Mouse (Mus musculus) hindbrain, embryonic 12.5 days (tissue): Measurements from ENCODE around the gene Mrps15. TPM values are rescaled to one million over a fixed set of nuclear protein-coding genes. Genes with fewer than 3 reads are reported as not detected.

ENCODE experiments used
- ATAC-seq: fragments of 200-750 bp; cut with Nextera tagmentation; 2 replicates; pipeline ENCODE4 v1.8.0; 2017; ENCODE audit warnings: moderate TSS enrichment; ENCODE audit not compliant: low FRiP score
- H3K27ac ChIP-seq: fragments of 300-500 bp; sonication (generic); 2 replicates; pipeline ENCODE4 v1.5.1; 2016; ENCODE audit warnings: mild to moderate bottlenecking
- H3K27me3 ChIP-seq: fragments of 300-500 bp; sonication (generic); 2 replicates; pipeline ENCODE4 v1.6.1; 2016; ENCODE audit warnings: mild to moderate bottlenecking
- H3K36me3 ChIP-seq: fragments of 300-500 bp; sonication (generic); 2 replicates; pipeline ENCODE4 v1.6.1; 2016; ENCODE audit warnings: mild to moderate bottlenecking
- H3K4me1 ChIP-seq: fragments of 300-500 bp; sonication (generic); 2 replicates; pipeline ENCODE4 v1.6.1; 2016
- H3K4me2 ChIP-seq: fragments of 300-500 bp; sonication (generic); replicated peaks from 2 replicates; pipeline ENCODE4 v1.6.1; 2016; ENCODE audit warnings: mild to moderate bottlenecking
- H3K4me3 ChIP-seq: fragments of 300-500 bp; sonication (generic); 2 replicates; pipeline ENCODE4 v1.5.1; 2016; ENCODE audit warnings: mild to moderate bottlenecking
- H3K9ac ChIP-seq: fragments of 300-500 bp; sonication (generic); 2 replicates; pipeline ENCODE4 v1.6.1; 2016; ENCODE audit warnings: mild to moderate bottlenecking, moderate library complexity
- H3K9me3 ChIP-seq: fragments of 300-500 bp; sonication (generic); replicated peaks from 2 replicates; pipeline ENCODE4 v1.6.1; 2016; ENCODE audit warnings: mild to moderate bottlenecking
- WGBS: fragments of 180-500 bp; shearing (Covaris S2); methylation state at CpG from one replicate; pipeline ENCODE4 v1.1.7; 2016; 5-methylcytosine and 5-hydroxymethylcytosine counted together
- polyA plus RNA-seq: library from polyadenylated mRNA; unstranded; fragments of >200 nt; fragmentation: Nextera tagmentation; extraction: Ambion mirVana; gene quantifications from 2 replicates; pipeline ENCODE4 v1.2.1, GENCODE M21; 2016

Gene Mrps15
- polyA plus RNA-seq, 1 experiment from 2014 or later = 133 TPM

DNA sequence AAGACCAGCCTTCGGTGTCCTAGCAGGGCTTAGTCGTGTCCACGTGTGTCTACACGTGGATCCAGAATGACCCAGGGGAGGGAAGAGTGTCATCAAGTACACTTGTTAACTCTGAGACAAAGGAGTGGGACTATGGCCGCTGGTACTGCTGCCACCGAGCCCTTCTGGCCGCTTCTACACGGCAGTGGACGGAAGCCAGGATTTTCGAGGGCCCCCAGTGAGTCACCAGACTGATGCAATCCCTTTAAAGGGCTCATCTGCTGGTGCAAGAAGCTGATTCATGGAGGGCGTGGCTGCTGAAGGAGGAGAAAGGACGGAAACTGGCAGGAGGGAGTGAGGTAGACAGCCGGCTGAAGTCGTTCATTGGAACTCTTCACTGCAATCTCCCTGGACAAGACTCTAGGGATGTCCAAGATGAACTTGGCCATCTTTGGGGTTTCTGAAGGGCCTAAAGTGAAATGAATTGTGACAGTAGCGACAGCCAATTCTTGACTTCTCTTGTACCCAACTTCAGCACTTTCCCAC, 56.4 kb downstream of the Mrps15 start:
- peak; percentile 62 for ATAC-seq
- no peaks in the 10 kb centered on the region for H3K9me3 ChIP-seq
- peak overlapping the region; percentile 49 for H3K9ac ChIP-seq
- H3K27ac ChIP-seq = peak overlapping the region; percentile 82
- H3K4me1 ChIP-seq = peaks cover 40% of the 10 kb centered on the region
- H3K36me3 ChIP-seq = peaks cover 14% of the 10 kb centered on the region
- H3K4me2 ChIP-seq = peak overlapping the region; percentile 97
- H3K4me3 ChIP-seq = peak overlapping the region; percentile 94
- no peaks in the 10 kb centered on the region for H3K27me3 ChIP-seq
- 2% methylated on average over 15 of the region's 15 CpGs for WGBS

DNA sequence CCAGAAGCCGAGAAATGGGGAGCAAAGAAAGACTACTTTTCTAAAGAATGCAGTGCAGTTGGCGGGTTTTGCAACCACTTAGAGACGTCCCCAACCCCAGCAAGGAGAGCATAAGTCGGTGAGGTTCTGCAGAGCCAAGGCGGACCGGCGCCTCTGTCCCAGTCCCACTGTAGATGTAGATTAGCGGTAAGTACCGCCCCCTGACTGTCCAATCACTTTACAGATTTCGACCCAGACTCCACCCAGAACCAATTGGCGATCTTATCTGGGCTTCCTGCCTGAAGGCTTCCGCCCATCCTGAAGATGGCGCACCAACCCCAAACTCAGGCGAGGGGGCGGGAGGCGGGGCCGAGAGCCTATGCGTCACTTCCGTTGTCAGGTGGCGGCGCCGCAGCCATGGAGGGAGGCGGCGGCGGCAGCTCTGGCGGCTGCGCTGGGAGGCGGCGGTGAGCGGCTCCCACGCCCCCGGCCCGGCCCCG, 56.9 kb downstream of the Mrps15 start, which contains the start of gene Stk40:
TSS of gene Stk40 (plus strand) at position 368 of the 479 bp plus-strand sequence.
- under 1% methylated on average over 34 of the region's 34 CpGs for WGBS
- Histone ChIP-seq H3K36me3 (peaks cover 14% of the 10 kb centered on the region), H3K27ac (peak within 1 kb of the TSS; percentile 82), H3K4me3 (peak within 1 kb of the TSS; percentile 94), H3K4me2 (peak within 1 kb of the TSS; percentile 97), H3K9me3 (no peaks in the 10 kb centered on the region), H3K27me3 (no peaks in the 10 kb centered on the region), H3K9ac (peak within 1 kb of the TSS; percentile 91), H3K4me1 (peaks cover 44% of the 10 kb centered on the region)
- ATAC-seq = peak; percentile 97

DNA sequence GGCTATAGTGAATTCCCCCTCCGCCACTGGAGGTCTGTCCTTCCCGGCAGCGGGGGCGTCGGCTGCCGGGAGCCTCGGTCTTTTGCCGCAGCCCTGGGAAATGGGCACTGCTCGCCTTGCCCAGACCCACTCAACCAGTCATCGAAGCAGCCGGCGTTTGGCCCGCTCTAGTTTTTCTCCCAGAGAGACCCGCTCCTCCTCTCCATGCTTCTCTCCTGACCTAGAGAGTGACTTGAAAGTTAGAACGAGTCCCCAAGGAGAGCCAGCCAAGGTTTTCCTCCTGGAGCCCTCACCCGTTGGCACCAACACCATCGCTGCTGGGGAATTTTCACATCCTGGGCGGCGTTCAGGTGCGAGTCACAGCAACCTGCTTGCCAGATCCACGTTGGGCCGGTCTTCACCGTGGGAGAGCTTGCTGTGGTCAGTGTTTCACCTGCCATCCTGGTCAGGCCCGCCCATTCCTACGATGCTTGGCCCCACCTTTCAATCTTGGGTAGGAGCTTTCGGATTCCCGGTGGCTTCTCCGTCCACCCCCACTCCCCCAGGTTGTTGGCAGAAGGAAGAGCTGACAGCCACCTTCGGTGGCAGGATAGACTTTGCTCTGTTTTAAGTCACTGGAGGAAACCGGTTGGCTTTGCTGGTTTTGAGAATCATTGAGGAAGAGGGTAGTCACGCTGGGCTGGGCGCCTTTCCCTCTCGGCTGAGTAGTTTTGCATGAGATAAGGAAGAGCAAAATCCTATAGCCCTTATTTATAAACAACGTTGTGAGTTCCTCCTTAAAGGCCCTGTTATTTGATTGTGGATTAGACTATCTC, 57.7 kb downstream of the Mrps15 start:
- 3% methylated on average over 34 of the region's 34 CpGs for WGBS
- peak overlapping the region; percentile 30; the same call in 1 of the 2 replicates for H3K27ac ChIP-seq
- H3K36me3 ChIP-seq = peaks cover 7% of the 10 kb centered on the region; the same call in 1 of the 2 replicates
- no peaks in the 10 kb centered on the region for H3K27me3 ChIP-seq
- peak overlapping the region; percentile 94 for H3K4me3 ChIP-seq
- no peaks in the 10 kb centered on the region for H3K9me3 ChIP-seq
- ATAC-seq = peak; percentile 54
- H3K4me2 ChIP-seq = peak overlapping the region; percentile 97
- peak overlapping the region; percentile 91 for H3K9ac ChIP-seq
- peaks cover 49% of the 10 kb centered on the region for H3K4me1 ChIP-seq

Other genes starting within 250 kb of the Mrps15 start
- 0.30 and 1.3 TPM in 2 replicates for gene Csf3r, start 22.4 kb upstream of the Mrps15 start, polyA plus RNA-seq
- 23.5 and 25.0 TPM in 2 replicates for gene Oscp1, start 11.6 kb downstream of the Mrps15 start, polyA plus RNA-seq
- 37.7 and 39.6 TPM in 2 replicates for gene Lsm10, start 49.7 kb downstream of the Mrps15 start, polyA plus RNA-seq
- gene Stk40, start 57.0 kb downstream of the Mrps15 start, polyA plus RNA-seq = 49.4 and 51.0 TPM in 2 replicates
- 35.4 and 40.0 TPM in 2 replicates for gene Eva1b, start 100.8 kb downstream of the Mrps15 start, polyA plus RNA-seq
- 3.7 and 5.3 TPM in 2 replicates for gene Sh3d21, start 116.6 kb downstream of the Mrps15 start, polyA plus RNA-seq
- 250 and 255 TPM in 2 replicates for gene Thrap3, start 155.8 kb downstream of the Mrps15 start, polyA plus RNA-seq
- gene Map7d1, start 209.4 kb downstream of the Mrps15 start, polyA plus RNA-seq = 143 and 150 TPM in 2 replicates
- 109 and 113 TPM in 2 replicates for gene Trappc3, start 215.4 kb downstream of the Mrps15 start, polyA plus RNA-seq
- 50.1 and 56.7 TPM in 2 replicates for gene Col8a2, start 239.9 kb downstream of the Mrps15 start, polyA plus RNA-seq